Mouse (Mus musculus) B cell, adult 67 days (primary cell): ENCODE data around the gene Fgf15. TPM values are rescaled to one million over a fixed set of nuclear protein-coding genes. Genes with fewer than 3 reads are reported as not detected.

ENCODE experiments used
- total RNA-seq, 2 experiments: library from RNA; stranded (reverse); gene quantifications; 4 replicates each; pipeline ENCODE4 v1.2.4; 2023

Fgf15 gene
- total RNA-seq, result not detected

GRCm38 (mm10) chr7:144896294-144897218 lies at the start of gene Fgf15:
Gene Fgf15, plus strand, starts transcription at chr7:144896531.

GRCm38 (mm10) chr7:144847067-144847466 lies 49.3 kb upstream of the Fgf15 start, which contains the start of gene Fgf4:
Gene Fgf4, plus strand, starts transcription at chr7:144847367.

GRCm38 (mm10) chr7:144914948-144915750 lies 18.8 kb downstream of the Fgf15 start, which contains the start of gene LTO1:
Gene LTO1, plus strand, starts transcription at chr7:144915100.

GRCm38 (mm10) chr7:144939344-144940002 lies 43.1 kb downstream of the Fgf15 start, which contains the start of gene Ccnd1:
Gene Ccnd1, minus strand, starts transcription at chr7:144939925.

Other genes starting within 250 kb of the Fgf15 start
- gene Ano1, start 144.6 kb upstream of the Fgf15 start, total RNA-seq, result under 1 TPM in 1 of 2 experiments, not detected in 1; 0.47 TPM
- gene Fgf3, start 58.4 kb upstream of the Fgf15 start, total RNA-seq, result not detected
- gene Fgf4, start 49.2 kb upstream of the Fgf15 start, total RNA-seq, result not detected
- gene LTO1, start 18.6 kb downstream of the Fgf15 start, total RNA-seq, result 10 to 100 TPM; 34.2 to 42.2 TPM
- gene Ccnd1, start 43.4 kb downstream of the Fgf15 start, total RNA-seq, result under 1 TPM; 0.50 to 0.93 TPM